Mouse (Mus musculus) urinary bladder, postnatal 14 days (tissue): ENCODE results near the gene Rnf114.

Source experiments
- DNase-seq: peaks from one replicate; pipeline ENCODE4 v3.0.0; 2021; ENCODE audit warnings: low spot score

The Rnf114 gene

DNA sequence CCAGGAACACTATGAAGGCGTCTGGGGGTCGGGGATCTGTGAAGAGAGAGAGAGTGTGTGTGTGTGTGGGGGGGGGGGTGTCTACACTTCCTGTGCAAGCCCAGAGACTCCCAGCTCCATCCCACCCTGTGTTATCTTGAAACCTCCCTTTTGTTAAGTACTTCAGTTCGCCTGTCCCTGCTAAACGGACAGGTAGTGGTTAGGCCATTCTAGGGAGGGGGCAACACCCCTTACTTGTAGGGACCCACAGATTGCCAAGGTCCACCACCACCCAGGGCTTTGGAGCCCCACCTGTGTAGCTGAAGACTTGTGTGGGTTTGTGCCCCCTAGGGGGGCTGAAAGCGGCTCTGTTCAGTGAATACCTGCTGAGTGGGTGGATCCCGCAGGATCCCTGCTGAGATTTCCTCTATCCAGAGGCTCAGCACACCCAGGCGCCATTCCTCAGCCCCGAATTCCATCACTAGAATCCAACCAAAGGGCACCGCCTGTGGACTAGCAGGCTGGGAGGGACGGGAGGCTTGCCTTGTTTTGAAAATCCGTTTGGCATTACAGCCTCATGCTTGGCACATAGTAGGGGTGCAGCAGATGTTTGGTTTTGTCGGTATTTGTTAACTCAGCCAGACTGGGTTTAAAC is 48.1 kb downstream of the Rnf114 start:
- no peak for DNase-seq

DNA sequence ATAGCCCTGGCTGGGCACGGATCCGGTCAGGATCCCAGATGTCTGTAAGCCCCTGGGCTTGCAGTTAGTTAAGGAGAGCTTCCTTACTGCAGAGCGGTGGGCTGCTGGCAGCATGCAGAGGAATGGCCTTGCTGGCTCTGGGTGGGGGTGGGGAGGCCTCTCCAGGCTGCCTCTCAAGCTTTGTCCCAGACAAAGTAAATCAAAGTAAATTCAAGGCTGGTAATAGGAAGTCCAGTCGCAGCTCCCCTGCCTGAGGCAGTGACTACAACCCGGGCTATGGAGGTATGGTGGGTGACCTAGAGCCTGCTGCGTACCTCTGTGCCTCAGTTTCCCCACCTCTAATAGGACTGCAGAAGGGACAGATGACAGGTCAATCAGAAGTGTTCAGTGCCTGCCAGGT is 48.9 kb downstream of the Rnf114 start:
- DNase-seq: no peak

DNA sequence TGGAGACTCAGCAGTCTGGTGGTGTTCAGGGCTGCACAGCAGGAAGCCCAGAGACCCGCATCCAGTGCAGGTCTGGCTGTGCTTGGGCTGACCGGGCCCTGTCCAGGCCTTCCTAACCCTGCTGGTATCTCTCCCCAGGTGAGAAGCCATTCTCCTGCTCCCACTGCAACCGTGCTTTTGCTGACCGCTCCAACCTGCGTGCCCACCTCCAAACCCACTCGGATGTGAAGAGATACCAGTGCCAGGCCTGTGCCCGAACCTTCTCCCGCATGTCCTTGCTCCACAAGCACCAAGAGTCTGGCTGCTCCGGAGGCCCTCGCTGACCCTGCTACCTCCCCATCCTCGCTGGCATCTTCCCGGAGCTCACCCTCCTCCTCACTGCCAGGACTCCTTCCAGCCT is 49.3 kb downstream of the Rnf114 start:
- no peak for DNase-seq

DNA sequence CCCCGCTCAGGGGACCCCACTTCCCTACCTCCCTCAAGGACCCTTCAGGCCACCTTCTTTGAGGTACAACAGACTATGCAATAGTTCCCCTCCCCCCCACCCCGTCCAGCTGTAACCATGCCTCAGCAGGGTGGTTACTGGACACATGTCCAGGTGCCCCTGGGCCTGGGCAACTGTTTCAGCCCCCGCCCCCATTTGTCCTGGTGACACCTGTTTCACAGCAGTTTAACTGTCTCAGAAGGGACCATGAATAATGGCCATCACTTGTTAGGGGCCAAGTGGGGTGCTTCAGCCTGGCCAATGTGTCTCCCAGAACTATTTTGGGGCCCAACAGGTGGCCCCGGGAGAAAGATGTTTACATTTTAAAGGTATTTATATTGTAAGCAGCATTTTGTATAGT is 49.9 kb downstream of the Rnf114 start:
- no peak for DNase-seq

DNA sequence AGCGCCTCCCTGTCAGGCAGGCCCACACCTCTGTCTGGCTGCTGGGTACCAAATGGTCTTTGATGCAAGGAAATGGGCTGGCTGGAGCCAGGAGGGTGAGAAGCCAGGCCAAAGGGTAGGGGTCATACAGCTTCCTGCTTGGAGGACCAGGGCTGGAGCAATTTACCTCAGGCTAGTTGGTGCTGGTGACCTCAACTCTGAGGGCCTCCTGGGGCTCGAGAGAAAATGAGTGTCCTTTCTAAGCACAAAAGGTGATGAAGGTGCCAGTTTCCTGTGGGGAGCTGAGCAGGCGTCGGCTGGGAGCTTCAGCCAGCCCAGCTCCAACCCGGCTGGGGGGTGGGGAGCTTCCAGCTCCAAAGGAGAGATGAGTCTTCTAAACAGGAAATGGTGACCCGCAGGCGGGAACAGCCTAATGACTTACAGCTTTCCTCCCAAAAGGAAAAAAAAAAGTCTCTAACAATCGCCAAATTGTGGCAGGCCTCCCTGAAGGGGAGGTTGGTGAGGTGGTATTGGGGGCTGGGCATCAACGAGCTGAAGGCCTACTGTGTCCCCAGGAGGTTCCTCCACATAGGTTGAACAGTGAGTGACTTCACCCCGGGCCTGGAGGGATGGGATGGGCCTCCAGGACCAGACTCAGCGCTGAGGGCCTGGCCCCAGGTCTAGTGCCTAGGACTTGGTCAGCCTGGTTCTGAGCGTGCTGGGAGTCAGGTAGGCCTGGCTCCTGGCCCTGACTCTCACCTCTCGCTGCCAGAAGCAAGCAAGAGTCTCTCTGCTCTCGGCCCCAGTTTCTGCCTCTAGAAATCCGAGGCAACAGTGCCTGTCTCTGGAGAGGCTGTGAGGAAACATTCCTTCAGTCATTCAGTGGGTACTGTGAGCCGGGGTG is 50.9 kb downstream of the Rnf114 start:
- DNase-seq: peak; percentile 62

DNA sequence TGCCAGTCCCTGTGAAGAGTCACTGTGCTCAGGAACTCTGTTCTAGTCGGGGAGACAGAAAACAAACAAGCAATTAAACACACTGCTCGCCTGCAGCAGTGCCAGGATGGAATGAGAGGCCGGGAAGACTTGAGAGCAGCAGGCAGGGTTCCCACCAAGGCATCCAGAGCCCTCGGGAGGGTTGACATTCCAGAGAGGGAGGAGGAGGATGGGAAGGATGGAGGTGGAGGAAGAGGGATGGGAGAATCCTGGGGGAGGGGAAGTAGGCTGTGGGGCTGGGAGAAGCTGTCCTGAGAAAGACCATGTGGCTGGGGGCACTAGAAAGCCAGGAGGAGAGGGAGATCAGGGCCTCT is 51.5 kb downstream of the Rnf114 start:
- peak; percentile 38 for DNase-seq

DNA sequence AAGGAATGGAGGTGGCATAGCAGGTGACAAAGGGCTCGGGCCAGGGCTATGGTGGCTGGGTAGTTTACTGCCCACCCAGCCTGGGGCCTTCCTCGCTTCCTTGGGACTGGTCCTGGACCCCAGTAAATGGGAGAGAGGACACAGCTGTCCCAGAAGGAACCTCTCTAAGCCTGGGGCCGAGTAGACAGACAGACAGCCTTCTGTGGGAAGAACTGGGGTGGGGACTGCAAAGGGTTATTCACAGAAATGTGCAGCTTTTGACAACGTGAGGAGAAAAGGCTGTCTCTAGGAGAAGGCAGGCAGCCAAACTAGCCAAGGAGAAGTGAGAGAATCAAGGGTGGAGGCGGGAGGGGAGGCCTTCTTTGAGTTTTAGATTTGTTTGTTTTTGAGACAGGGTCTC is 52.0 kb downstream of the Rnf114 start:
- DNase-seq: peak; percentile 34

DNA sequence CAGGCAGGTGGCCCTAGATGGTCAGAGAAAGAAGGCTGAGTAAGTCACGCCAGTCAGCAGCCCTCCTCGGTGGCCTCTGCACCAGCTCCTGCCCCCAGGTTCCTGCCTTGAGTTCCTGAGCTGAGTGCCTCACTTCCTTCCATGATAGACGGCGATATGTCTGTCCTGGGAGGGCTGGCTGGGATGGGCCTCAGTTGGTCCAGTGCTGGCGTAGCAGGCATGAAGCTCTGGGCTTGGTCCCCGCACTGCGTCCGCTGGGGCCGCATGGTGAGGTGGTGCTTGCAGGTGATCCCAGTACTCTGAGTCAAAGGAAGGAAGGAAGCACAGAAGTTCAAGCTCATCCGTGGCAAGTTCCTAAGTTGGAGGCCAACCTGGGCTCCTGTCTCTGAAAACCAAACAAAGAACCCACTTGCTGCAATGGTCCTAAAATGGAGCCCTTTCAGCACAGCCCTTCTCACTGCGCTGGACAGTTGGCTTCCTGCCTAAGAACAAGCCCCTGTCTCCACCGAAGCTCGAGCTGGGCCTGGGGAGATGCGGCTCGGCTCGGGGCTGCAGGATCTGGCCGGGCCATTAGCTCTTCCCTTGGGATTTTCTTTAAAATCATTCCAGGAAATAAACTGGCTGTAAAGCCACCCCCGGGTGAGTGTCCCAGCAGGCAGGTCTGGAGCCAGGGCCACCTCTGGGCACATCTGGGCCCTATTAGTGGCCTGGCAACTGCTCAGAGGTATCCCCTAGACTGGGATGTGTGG is 54.2 kb downstream of the Rnf114 start:
- DNase-seq: no peak

DNA sequence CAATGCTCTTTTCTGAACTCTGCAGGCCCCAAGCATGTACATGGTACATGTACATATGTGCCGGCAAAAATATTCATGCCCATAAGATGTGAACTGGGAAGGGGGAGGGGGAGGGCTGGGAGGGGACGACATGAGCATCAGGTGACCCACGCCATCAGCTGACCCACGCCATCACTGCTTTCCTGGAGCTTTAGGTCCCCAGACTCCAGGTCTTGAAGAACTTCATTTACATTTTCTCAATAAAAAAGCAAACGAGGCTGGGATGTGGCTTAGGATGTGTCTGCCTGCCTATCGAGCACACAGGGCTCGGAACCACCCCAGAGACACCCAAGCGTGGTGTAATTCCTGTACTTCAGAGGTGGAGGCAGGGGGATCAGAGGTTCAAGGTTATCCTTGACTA is 55.0 kb downstream of the Rnf114 start:
- no peak for DNase-seq

DNA sequence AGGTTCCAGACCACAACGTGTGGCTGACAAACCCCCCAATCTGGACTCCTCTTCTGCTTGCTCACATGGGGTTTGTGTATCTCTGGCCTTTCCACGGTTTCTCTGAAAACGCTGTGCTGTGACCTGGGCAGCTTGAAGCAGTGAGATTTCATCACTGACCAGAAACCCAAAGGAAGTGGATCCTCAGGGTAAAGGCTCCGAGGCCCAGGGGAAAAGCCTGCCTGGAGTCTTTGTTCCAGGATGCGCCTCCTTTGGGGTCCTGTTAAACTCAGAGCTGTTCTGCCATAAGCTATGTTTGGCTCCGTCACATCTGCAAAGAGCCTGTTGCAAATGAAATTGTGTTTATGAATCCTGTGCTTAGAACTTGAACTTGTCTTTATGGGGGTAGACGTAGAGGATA is 56.5 kb downstream of the Rnf114 start:
- DNase-seq: no peak

DNA sequence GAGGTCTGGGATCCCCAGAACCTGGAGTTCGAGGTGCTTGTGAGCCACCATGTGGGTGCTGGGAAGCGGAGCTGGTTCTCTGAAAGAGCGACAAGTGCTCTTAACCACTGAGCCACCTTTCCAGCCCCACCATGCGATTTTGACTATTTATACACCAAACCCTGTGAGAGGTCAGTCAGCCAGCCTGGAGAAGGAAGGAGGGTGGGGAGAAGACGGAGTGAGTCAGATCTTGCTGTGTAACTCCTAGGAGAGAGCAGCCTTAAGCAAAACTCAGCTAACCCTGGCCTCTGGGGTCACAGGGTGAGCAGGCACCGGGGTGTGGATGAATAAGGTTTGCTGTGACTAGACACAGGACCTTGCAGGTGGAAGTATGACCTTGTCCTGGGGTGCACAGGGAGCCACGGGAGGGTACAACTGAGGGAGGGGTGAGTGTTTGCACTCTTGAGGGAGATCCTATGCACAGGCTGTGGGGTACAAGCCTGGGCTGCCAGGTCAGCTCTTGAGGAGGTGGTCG is 58.0 kb downstream of the Rnf114 start:
- no peak for DNase-seq

DNA sequence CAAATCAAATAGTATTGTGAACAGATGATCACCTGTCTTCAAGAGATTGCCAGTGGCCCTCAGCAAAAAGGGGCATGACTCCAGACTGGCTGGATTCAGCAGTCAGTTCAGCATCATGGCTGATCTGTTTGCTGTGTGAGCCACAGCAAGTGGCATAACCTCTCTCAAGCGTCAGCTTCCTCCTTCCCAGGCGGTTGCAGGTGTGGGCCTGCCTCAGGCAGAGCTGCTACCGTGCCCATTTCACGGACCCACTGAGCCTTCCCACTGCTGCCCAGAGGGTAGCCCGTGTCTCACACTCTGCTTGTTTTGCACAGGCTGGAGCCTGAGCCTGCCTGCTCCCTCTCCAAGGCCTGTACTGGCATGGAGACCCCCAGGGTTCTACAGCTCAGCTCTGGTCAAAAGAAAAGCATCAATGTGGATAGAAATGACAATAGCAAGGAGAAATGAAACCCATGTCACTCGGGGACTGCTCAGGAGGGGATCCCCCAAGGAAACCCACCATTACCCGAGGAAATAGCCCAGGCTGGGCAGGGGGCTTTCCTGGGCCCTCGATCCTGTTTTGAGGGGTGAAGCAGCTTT is 59.0 kb downstream of the Rnf114 start:
- DNase-seq: no peak

DNA sequence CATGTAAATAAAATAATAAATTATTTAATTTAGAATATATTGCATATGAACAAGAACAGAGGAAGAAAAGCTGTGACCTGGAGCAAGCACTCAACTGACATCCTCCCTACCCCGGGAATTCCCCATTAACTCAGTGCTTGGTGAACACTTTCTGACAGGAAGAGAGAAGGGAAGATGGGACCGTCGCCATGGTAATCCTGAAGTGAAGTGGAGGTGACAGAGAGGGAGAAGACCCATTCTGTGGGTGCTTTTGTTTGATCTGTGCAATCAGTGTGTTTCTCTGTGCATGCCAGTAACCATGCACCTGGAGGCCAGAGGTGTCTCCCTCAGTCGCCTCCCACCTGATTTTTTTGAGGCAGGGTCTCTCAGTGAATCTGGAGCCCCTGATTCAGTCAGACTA is 59.8 kb downstream of the Rnf114 start:
- no peak for DNase-seq

DNA sequence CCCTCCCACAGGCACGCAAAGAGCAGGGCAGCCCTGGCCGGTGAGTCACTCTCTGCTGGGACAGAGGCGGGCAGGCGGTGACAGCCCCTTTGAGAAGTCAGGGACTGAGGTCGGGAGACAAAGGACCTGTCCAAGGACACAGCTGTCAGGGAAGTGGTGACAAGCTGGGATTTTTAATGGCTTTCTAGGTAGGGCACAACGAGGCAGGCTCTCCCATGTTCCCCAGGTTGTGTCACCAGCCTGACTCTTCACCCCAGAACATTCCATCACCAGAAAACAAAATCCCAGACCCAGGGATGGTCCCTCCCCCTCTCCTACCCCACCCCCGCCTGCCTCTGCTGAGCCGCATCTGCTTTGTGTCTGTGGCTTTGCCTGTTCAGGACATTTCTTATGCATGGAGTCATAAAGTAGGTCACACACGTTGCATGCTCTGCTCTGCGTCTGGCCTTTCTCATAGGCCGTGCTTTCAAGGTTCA is 60.5 kb downstream of the Rnf114 start:
- no peak for DNase-seq

DNA sequence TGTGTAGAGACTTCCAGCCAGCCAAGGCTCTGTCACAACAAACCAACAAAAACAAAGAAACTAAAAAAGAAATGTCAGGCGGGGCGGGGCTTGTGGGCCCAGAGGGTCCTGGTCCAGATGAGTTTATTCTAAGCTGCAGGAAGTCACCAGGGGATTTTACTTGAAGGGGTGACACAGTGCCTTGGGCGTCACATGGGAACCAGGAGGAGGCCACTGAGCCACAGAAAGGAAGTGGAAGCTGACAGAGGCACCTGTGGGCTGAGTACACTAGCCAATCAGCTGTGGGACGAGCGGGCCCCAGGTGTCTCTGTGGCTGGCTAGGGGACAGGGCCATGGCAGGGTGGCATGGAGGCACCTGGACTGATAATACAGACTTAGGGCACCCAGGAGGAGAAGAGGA is 63.3 kb downstream of the Rnf114 start:
- DNase-seq: no peak

DNA sequence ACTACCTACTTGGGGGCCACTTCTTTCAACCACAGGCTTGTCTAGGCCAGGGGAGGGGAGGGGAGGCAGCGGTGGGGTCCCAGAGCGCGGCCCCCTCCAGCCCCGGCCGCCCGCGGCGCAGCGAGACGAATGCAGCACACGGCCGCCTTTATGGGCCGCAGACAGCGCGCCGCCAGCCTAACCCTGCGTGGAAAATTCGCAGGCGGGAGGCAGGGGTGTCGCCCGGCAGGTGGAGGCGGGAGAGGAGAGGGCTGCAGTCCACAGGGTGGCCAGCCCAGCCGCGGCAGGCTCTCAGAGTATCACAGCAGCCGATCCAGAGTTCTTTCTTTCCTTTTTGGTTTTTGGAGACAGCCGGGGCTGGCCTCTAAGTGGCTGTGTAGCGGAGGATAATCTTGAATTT is 67.0 kb downstream of the Rnf114 start:
- DNase-seq: no peak

DNA sequence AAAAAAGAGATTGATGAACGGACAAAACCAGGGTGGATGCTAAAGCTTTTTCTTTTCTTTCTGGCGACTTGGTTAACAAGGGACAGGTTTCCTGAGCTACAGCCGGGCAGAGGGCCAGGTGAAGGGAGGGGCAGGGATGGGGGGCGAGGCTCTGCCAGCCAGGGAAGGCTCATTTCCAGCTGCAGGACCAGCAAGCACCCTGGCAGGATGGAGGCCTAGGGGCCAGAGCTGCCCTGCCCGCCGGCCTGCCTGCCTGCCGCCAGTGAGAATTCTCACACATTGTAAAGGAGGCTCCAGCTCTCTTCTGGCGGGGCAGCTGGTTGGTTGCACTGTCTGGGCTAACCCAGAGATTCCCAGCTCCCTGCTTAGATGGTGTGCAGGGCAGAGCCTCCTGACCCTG is 69.7 kb downstream of the Rnf114 start:
- no peak for DNase-seq

DNA sequence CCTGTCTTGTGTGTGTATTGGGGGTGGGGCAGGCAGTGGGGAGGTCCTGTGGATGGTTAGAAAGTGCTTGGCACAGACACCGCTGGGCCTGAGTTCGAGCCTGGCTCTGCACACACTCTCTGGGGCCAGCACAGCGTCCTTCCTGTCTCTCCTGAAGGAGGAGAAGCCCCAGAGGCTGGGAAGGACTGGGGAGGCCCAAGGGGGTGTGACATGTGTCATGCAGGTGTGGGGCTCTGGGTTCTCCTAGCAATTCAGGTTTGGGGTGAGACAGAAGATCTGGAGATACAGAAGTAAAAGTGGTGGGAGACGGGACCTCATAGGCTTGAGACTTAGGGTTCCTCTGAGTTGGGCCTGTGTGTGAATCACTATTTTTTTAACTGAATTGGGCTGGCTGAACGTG is 70.6 kb downstream of the Rnf114 start:
- DNase-seq: no peak

DNA sequence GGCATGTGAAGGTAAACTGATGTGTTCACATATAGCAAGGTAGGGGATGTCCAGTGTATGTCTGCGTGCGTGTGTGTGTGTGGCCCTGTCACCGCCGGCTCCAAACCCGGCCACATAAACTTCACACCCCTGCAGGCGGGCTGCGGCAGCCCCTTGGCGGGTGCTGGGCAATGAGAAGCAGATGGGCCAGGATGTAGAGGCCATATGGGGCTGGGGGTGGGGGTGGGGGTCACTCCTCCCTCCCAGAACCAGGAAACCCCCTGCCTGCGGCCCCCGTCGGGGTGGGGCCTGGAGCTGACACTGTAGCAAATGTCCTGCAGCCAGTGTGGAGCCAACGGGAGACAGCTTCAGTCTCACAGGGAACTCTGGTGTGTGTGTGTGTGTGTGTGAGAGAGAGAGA is 71.3 kb downstream of the Rnf114 start:
- DNase-seq: no peak

DNA sequence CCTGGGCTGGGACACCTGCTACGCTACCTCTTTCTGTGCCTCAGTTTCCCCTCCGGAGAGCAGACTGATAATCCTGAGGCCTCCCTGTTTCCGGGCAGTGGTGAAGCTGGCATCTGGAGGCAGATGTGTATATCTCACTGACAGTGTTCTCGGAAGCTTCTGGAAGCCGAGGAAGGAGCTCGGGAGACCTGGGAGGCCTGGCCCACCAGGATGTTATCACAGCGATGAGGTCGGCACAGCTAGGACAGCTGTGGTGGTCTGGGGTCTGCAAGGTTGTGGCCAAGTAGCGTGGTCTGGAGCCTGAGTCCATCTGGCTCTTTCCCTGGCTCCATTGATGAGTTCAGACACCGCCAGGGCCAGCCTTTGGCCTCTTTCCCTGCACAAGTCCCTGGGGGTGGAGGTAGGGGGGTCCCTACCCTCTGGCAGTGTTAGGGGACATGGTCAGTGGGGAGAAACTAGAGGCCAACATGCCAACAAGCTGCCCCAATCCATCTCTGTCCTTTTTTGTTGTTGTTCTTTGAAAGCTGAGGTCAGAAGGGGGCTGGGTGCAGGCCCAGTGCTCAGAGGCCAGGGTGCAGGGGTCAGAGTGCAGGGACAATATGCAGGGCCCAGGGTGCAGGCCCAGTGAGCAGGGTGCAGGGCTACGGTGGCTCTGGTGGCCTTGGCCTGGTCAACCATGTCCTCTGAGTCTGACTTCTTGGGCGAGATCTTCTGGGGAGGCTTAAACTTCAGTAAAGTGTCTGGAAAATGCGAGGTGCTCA is 72.3 kb downstream of the Rnf114 start:
- no peak for DNase-seq

DNA sequence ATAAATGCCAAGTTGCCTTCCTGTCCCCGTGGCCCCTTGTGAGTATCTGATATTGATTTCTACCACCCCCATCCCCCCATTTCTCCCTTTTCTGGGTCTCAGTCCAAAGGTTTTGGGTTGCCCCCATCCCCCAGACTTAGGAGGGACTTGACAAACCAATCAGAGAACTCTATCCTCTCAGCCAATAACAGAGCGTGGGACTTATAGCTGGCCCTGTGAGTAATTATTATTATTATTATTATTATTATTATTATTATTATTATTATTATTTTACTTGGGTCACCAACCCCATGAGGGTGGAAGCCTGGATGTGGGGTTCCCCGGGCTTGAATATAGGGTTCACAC is 72.8 kb downstream of the Rnf114 start:
- no peak for DNase-seq

DNA sequence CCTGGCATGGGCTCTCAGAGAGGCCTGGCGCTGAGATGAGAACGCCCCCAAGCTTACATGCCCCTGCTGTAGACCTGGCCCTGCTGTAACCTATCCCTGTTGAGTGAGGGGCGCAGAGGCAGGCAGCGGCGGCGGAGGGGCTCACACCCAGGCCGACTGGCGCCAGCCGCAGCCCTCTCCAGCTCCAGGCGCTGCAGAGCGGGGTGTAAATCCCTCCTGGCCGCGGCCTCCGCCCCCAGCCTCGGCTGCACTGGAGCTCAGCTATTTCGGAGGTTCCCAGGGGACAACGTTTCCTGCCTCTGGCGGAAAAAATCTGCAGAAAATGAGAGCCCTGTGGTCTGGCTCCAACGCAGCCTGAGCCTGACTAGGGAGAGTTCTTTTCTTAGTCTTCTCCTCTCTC is 73.2 kb downstream of the Rnf114 start:
- DNase-seq: peak; percentile 41
